Mouse (Mus musculus): Measurements from ENCODE around the gene Colec11. TPM values are rescaled to one million over a fixed set of nuclear protein-coding genes. Genes with fewer than 3 reads are reported as not detected.

Gene Colec11
- polyA plus RNA-seq, 1 experiment from 2014 or later: 0.57 TPM

GRCm38 (mm10) chr12:28572241-28572640 lies 50.9 kb downstream of the Colec11 start:
- Histone ChIP-seq H3K36me3 (ENCODE audit: control insufficient read depth, insufficient read depth, low read length) (no peaks in the 10 kb centered on the region), H3K9me3 (ENCODE audit: control insufficient read depth, low read length) (no peaks in the 10 kb centered on the region), H3K27me3 (ENCODE audit: control insufficient read depth, insufficient read depth, low read length) (no peaks in the 10 kb centered on the region), H3K4me1 (replicated peaks; ENCODE audit: control insufficient read depth, insufficient read depth) (no peaks in the 10 kb centered on the region), H3K27ac (replicated peaks) (no peak overlapping the region), H3K4me2 (replicated peaks; ENCODE audit: low read depth) (no peak overlapping the region), H3K4me3 (ENCODE audit: low read depth, low read length) (no peak overlapping the region), H3K9ac (ENCODE audit: low read length) (no peak overlapping the region)
- 65% methylated on average over 2 of the region's 2 CpGs for WGBS
- no peak for TF ChIP-seq EP300 (optimal IDR thresholded peaks at IDR 0.05)
- no peak for TF ChIP-seq CTCF (IDR thresholded peaks at IDR 0.05; ENCODE audit: low read depth)
- ATAC-seq (ENCODE audit: low FRiP score, low TSS enrichment) (no peak), DNase-seq (ENCODE audit: low spot score) (no peak)

DNA sequence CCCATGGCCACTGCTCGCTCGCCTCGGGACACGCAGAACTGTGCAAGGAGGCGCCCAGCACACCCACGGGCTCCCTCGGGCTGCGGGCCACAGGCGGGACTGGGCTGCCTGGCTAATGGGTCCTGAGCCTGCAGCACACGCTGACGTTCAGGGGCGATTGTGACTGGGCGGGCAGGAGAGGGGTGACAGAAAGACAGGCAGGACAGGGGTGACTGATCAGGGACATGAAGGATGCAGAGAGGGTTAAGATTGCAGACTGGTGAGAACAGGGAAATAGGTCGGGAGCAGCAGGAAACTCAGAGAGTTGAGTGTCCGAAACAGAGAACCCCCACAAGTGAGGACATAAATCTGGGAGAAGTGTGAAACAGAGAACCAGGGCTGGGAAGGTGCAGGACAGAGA lies 70.9 kb downstream of the Colec11 start, which contains the start of gene Dcdc2c:
Dcdc2c (minus strand) TSS at position 101 of the 400 bp plus-strand sequence.
- no peak within 1 kb of the TSS for H3K4me3 ChIP-seq (ENCODE audit: low read depth, low read length)
- TF ChIP-seq CTCF (IDR thresholded peaks at IDR 0.05; ENCODE audit: low read depth): no peak
- TF ChIP-seq EP300 (optimal IDR thresholded peaks at IDR 0.05): no peak
- no peak for ATAC-seq (ENCODE audit: low FRiP score, low TSS enrichment)
- no peak within 1 kb of the TSS for H3K9ac ChIP-seq (ENCODE audit: low read length)
- H3K4me1 ChIP-seq (replicated peaks; ENCODE audit: control insufficient read depth, insufficient read depth): no peaks in the 10 kb centered on the region
- no peak within 1 kb of the TSS for H3K4me2 ChIP-seq (replicated peaks; ENCODE audit: low read depth)
- no peak for DNase-seq (ENCODE audit: low spot score)
- no peak within 1 kb of the TSS for H3K27ac ChIP-seq (replicated peaks)
- H3K9me3 ChIP-seq (ENCODE audit: control insufficient read depth, low read length): no peaks in the 10 kb centered on the region
- WGBS: 57% methylated on average over 13 of the region's 15 CpGs
- no peaks in the 10 kb centered on the region for H3K36me3 ChIP-seq (ENCODE audit: control insufficient read depth, insufficient read depth, low read length)
- H3K27me3 ChIP-seq (ENCODE audit: control insufficient read depth, insufficient read depth, low read length): no peaks in the 10 kb centered on the region

DNA sequence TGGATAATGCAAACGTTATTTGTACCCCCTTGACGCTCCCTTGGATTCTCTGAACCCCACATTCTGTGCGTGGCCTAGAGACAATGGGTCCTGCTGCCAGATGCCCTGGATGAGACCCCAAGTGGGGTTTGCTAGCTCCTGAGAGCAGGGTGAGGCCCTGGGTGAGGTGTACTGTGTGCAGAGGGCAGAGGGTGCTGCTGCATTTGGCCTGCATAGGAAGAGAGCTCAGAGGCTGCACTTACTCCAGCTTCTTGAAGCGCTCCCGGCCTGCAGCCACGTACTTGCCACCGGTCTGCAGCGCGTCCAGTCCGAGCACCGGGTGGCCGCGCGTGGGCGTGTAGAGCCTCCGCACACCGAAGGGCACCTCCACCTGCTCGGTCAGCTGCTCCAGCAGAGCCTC lies 71.4 kb downstream of the Colec11 start:
- Histone ChIP-seq H3K27me3 (ENCODE audit: control insufficient read depth, insufficient read depth, low read length) (no peaks in the 10 kb centered on the region), H3K4me2 (replicated peaks; ENCODE audit: low read depth) (no peak overlapping the region), H3K36me3 (ENCODE audit: control insufficient read depth, insufficient read depth, low read length) (no peaks in the 10 kb centered on the region), H3K27ac (replicated peaks) (no peak overlapping the region), H3K9ac (ENCODE audit: low read length) (no peak overlapping the region), H3K4me3 (ENCODE audit: low read depth, low read length) (no peak overlapping the region), H3K9me3 (ENCODE audit: control insufficient read depth, low read length) (no peaks in the 10 kb centered on the region), H3K4me1 (replicated peaks; ENCODE audit: control insufficient read depth, insufficient read depth) (no peaks in the 10 kb centered on the region)
- TF ChIP-seq CTCF (IDR thresholded peaks at IDR 0.05; ENCODE audit: low read depth) (no peak), EP300 (optimal IDR thresholded peaks at IDR 0.05) (no peak)
- ATAC-seq (ENCODE audit: low FRiP score, low TSS enrichment) (no peak), DNase-seq (ENCODE audit: low spot score) (no peak)
- WGBS: 68% methylated on average over 18 of the region's 18 CpGs

- TF ChIP-seq CTCF (IDR thresholded peaks at IDR 0.05; ENCODE audit: low read depth) (no peak), EP300 (optimal IDR thresholded peaks at IDR 0.05) (no peak)
- DNase-seq (ENCODE audit: low spot score): no peak
- H3K27ac ChIP-seq (replicated peaks): no peak overlapping the region
These were observed 74.3 kb downstream of the Colec11 start for GRCm38 (mm10) chr12:28548887-28549286.

More at GRCm38 (mm10) chr12:28548887-28549286, 74.3 kb downstream of the Colec11 start:
- H3K9me3 ChIP-seq (ENCODE audit: control insufficient read depth, low read length): no peaks in the 10 kb centered on the region
- no peak overlapping the region for H3K9ac ChIP-seq (ENCODE audit: low read length)
- H3K4me1 ChIP-seq (replicated peaks; ENCODE audit: control insufficient read depth, insufficient read depth): no peaks in the 10 kb centered on the region
- 52% methylated on average over 4 of the region's 4 CpGs for WGBS
- no peaks in the 10 kb centered on the region for H3K36me3 ChIP-seq (ENCODE audit: control insufficient read depth, insufficient read depth, low read length)
- no peak overlapping the region for H3K4me3 ChIP-seq (ENCODE audit: low read depth, low read length)
- no peak for ATAC-seq (ENCODE audit: low FRiP score, low TSS enrichment)
- no peak overlapping the region for H3K4me2 ChIP-seq (replicated peaks; ENCODE audit: low read depth)
- no peaks in the 10 kb centered on the region for H3K27me3 ChIP-seq (ENCODE audit: control insufficient read depth, insufficient read depth, low read length)

Other genes with a start within 250 kb of the Colec11 start
- gene Dcdc2c, start 71.0 kb downstream of the Colec11 start, polyA plus RNA-seq (2015; fragmentation: Nextera tagmentation; extraction: Ambion mirVana): 0.06 TPM in 1 of 2 replicates, not detected in the other
- gene Allc, start 40.9 kb downstream of the Colec11 start, polyA plus RNA-seq (2015; fragmentation: Nextera tagmentation; extraction: Ambion mirVana): not detected in 2 replicates
- 726 and 771 TPM in 2 replicates for gene Rps7, start 12.6 kb upstream of the Colec11 start, polyA plus RNA-seq (2015; fragmentation: Nextera tagmentation; extraction: Ambion mirVana)
- 17.2 and 18.1 TPM in 2 replicates for gene Rnaseh1, start 26.2 kb upstream of the Colec11 start, polyA plus RNA-seq (2015; fragmentation: Nextera tagmentation; extraction: Ambion mirVana)
- 50.9 and 55.2 TPM in 2 replicates for gene Adi1, start 51.9 kb upstream of the Colec11 start, polyA plus RNA-seq (2015; fragmentation: Nextera tagmentation; extraction: Ambion mirVana)
- gene Trappc12, start 127.1 kb upstream of the Colec11 start, polyA plus RNA-seq (2015; fragmentation: Nextera tagmentation; extraction: Ambion mirVana): 16.6 and 16.7 TPM in 2 replicates
- gene Eipr1, start 128.4 kb upstream of the Colec11 start, polyA plus RNA-seq (2015; fragmentation: Nextera tagmentation; extraction: Ambion mirVana): 22.4 and 23.9 TPM in 2 replicates